Mouse (Mus musculus): Measurements from ENCODE around the gene Lpcat3. TPM values are rescaled to one million over a fixed set of nuclear protein-coding genes. Genes with fewer than 3 reads are reported as not detected.

Lpcat3 gene
- polyA plus RNA-seq, 1 experiment, result 91.6 TPM

DNA sequence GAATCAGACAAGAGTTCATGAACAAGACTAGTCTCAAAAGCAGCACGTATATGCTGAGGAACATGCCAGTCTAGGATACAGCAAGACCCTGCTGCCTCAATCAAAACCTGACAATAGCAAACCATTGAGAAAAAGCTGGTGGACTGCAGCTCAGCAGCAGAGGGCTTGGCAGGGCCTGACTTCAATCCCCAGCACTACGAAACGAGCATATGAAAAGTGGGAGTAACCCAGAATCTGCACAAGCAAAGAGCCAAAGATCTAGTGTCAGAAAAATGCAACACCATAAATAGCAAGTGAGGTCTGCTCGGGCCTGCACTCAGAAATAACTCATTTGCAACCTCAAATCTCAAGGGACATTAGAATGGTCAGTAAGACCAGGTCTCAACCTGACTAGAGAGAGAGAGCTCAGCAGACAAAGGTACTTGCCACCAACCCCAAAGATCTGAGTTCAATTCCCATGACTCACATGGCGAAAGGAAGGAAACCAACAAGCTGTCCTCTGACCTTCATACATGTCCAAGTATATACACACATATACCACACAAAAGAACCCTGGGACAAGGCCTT, 43.3 kb downstream of the Lpcat3 start:
- no peak for DNase-seq (ENCODE audit: low spot score)

DNA sequence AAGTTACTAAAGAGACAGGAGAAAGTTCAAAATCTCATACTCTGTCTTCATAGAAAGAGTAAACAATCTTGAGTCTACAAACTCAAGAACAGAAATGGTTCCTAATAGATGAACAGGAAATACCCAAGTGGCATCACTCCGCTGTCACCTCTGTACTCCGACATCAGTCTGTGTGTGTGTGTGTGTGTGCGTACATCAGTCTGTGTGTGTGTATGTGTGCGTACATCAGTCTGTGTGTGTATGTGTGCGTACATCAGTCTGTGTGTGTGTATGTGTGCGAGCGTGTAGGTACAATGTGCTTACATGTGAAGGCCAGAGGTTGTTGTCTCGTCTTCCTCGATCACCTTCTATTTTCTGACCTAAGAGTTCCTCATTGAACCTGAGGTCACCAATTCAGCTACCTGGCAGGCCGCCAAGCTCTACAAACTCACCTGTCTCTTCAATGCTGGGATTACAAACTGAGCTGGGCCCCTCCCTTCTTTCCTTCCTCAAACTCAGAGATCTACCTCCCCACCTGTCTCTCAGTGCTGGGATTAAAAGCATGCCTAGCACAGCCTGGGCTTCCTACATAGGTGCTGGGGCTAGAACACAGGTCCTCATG, 45.6 kb downstream of the Lpcat3 start:
- no peak for DNase-seq (ENCODE audit: low spot score)

DNA sequence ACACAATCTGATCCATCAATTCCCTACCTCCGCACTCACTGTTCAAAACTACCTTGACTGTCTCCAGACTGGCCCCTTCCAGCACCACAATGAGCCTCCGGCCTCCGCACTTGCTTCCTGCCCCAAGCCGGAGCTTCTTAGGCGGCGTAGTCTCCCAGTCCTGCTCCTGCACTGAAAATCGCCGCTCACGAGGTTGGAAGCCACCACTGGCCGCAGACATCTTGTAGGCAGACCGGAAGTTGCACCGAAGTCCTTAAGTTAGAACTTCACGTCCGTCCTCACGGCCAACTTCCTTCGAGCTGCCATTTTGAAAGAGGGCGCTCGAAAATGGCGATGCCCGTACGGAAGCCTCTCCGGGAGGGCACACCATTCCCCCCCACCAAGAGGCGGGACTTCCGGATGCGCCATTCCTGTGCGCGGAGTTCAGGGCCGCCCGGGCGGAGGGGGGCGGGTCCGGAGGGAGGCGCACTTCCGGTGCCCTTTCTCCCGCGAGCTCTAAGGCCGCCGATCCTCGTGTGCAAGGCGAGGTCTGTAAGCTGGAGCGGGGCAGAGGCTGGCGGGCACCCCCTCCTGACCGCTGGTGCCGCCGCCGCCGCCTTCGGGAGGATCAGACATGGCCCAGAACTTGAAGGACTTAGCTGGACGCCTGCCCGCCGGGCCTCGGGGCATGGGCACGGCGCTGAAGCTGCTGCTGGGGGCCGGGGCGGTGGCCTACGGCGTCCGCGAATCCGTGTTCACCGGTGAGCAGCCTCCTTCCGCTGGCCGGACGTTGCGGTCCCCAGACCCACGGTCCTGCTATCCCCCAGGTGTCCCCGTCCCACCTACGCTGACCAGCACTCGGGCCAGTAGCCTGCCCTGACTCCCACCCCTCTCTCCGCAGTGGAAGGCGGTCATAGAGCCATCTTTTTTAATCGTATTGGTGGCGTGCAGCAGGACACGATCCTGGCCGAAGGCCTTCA, 49.3 kb downstream of the Lpcat3 start, which contains the start of the genes Emg1 and Phb2:
Gene Emg1 (minus strand): TSS at position 355 of the 959 bp plus-strand sequence.
Gene Phb2 (plus strand): TSS at position 513 of the 959 bp plus-strand sequence.
- peak; percentile 93 for DNase-seq (ENCODE audit: low spot score)

DNA sequence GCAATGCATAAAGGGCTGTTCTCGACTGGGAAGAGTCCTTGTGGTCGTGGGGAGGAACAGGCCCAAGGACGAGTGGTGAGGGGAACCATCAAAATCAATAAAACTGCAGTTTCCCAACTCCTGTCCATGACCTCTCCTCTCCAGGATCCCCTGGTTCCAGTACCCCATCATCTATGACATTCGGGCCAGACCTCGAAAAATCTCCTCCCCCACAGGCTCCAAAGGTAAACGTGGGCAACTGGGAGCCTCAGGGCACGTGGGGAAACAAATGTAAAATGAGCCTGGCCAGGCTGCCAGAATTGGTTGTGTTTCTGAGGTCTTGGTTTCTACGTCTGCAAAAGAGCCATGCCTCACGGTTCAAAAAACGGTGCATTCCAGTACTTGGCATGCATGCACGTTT, 50.1 kb downstream of the Lpcat3 start:
- DNase-seq (ENCODE audit: low spot score), result no peak

DNA sequence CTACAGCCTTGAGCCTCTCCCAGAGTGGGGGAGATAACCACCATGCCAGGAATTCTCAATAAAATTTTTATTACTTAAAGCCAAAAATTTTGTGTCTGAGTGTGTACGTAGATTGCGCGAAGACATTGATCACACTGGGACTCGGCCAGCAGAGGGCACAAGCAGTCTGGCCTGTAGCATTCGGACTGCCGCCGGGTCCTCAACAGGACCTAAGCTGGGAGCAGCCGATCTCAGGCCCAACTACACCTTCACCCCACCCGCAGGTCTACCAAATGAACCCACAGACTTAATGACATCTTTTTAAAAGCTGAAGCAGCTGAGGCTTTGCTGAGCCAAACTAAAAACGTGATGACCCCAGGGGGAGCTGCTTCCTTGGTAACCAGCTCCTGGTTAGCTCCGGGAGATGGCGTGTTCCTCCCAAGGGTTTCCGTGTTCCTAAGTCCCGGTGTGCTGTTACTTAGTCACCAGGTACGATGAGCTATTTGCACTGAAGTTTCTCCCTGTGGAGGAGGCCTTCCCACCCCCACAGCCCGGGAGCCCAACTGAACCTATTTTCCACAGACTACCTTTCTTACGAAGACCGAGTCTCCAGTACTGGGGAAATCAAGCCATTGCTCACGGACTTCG, 54.1 kb downstream of the Lpcat3 start:
- DNase-seq (ENCODE audit: low spot score), result no peak

DNA sequence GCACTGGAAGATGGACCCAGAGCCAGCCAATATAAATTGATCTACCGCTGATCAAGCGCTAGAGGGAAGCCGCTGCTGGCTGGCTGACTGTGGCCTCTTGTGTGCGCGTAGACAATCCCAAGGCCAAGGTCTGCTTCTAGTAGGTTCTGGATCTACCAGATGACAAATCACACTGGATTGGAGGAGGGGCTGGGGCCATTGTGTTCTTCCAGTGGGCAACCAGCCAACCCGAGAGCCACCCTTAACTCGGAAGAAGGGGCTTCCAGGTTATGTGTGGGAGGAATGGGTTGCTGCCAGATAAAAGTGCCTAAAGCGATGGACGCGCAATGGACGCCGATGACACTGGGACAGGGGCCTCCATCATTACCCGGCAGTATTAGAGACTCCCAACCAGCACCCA, 55.1 kb downstream of the Lpcat3 start:
- DNase-seq (ENCODE audit: low spot score), result no peak

DNA sequence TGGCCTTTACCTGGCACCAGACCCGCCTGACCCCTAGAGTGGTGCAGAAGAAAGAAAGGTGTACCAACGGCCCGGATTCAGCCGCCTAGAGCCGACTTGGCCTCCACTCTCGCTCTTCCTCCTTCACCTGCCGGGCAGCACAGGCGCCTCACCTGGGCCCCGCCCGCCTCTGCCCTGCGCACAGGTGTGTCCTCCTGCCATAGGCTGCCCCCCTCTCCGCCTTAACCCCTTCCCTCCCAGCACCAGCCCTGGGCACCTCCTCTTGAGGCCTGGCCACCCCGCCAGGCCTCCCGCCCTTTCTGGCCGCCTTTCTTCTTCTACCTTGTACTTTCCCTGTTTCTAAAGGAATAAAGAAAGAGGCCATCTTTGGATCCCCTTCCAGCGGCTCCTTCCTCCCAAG, 55.9 kb downstream of the Lpcat3 start:
- DNase-seq (ENCODE audit: low spot score), result no peak

DNA sequence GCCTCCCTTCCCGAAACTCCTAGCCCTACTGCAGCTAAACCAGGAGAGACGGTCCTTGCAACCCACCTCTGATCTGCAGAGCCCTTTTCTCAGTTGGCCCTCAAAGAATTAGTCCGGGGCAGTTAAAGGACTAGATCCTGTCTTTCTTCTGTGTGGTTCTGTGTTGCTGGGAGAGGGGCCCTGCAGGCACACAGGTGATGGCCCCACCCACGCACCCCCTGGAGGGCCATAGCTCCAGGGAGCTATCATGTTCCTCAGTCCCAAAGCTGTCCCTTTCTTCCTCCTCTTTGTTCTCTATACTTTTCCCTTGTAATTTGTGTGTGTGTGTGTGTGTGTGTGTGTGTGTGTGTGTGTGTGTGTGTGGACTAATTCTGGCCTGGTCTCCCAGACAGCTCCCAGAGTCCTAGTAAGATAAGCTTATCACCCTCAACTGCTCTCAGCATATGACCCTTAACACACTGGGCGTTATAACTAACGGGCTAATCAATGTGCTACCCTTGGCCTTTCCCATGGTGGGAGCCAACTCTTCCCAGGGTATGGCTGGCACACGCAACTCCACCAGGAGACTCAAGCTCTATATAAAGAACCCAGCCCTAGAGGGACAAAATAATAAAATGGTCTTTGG, 56.6 kb downstream of the Lpcat3 start:
- DNase-seq (ENCODE audit: low spot score), result no peak

DNA sequence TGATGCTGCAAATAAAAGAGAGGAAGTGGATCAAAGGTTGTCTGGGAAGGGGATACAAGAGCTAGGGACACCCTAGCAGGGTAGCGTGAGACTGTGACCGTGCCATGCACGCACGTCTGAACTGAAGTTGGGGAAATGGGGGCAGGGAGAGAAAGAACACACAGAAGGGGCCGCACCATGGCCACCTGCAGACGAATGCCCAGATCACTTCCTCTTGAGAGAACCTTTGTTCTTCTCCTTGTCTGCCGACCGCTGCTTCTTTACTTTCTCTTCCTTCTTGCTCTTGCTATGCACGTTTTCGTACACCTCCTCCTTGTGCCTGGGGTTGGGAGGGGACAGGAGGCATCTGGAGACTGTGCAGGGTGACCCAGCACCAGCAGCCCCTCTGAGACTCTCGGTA, 58.1 kb downstream of the Lpcat3 start:
- DNase-seq (ENCODE audit: low spot score), result no peak

DNA sequence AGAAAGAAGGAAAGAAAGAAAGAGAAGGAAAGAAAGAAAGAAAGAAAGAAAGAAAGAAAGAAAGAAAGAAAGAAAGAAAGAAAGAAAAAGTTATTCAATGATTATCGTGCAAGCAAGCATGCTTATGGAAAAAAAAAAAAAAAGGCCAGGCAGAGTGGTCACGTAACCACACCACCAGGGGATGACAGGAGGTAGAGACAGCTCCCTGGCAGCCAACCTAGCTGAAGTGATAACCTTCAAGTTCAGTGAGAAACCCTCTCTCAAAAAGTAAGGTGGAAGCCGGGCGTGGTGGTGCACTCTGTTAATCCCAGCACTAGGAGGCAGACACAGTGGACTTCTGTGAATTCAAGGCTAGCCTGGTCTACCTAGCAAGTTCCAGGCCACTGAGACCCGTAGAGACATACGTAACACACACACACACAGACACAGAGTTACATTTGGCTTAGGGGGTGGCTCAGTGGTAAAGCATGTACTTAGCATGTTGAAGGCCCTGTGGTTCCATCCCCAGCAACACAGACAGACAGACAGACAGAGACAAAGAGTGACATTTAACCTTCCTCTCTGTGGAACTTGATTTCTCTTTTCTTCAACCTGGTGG, 60.1 kb downstream of the Lpcat3 start:
- DNase-seq (ENCODE audit: low spot score), result no peak

DNA sequence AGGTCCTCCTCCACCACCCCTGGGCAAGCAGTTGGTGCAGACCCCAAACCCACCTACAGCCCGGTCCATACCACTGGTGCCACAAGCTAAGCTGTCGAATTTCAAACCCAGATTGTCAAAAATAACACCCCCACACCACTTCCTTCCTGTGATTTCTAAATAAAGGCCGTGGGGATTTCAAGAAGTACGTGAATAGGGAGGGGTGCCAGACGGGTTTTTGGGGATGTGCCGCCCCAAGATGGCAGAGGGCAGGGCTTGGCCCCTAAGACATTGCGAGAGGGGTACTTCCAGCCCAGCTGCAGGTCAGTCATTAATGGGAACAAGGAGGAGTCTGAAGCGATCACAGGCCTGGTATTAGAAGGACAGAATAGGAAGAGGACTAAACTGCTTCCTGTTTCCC, 60.7 kb downstream of the Lpcat3 start:
- DNase-seq (ENCODE audit: low spot score), result no peak

DNA sequence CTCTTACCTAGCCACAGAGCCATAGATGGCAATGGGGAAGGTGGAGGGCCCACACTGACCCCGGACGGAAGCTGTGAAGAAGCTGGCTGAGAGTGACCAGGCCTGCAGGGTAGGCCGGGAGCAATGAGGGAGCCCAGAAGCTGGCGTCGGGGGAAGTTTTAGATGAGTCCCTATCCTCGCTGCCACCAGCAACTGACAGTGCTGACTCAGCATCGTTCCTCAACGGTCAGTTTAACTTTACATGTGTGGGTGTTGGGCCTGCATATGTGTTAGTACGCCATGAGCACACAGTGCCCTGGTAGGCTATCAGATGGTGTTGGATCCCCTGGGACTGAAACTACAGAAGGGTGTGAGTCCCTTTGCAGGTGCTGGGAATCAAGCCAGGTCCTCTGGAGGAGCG, 61.6 kb downstream of the Lpcat3 start:
- no peak for DNase-seq (ENCODE audit: low spot score)

DNA sequence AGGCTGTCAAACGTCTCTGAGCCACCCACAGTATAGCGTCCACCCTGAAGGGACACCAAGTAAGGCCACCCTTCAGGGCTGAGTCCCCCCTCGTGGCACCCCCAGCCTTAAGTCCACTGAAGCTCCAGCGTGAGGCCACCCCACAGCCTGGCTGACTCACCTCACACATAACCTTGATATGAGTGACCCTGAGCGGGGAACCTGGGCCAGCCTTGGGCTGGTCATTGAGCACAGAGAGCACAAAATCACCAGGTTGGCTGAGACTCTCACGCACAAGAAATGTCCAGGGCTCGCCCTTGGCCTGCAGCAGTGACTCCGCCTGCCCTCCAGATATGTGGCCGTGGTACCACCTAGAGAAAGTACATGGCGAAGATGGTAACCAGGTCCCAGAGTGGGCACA, 65.8 kb downstream of the Lpcat3 start:
- DNase-seq (ENCODE audit: low spot score), result no peak

DNA sequence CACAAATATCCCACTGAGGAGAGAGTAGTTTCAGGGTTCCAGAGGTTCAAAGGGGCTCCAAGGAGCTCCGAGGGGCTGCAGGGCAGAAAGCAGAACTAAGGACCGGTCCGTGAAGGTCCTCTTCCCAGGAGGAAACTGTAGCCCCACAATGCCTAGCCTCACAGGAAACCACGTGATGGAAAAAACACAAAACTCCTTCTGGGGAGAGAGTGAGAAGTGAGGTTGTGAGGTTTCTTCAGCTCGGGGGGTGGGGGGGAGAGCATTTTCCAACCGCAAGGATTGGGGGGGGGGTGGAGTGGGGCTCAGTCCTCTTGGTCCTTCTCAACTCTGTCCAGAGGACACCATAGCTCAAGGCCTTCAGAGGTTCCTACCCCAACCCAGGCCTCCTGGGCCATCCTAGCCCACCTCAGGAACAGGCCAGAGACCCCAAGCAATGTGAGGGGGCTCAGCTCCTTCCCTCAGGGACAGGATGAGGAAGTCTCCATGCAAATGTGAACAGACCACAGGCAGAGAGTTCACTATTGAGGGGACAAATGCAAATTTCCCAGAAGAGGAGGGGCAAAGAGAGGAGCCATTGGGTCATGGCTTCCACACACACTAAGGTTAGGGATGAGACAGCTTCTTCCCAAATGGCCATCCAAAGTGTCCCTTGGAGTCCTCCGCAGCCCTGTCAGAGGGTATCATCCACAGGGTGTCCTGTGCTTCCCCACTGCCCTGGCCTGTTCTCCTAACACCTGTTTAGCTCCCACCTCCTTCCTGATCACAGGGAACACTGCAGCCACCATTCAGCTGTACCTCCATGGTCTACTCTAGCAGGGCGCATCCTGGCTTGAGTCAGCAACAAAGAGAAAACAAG, 67.3 kb downstream of the Lpcat3 start:
- no peak for DNase-seq (ENCODE audit: low spot score)

DNA sequence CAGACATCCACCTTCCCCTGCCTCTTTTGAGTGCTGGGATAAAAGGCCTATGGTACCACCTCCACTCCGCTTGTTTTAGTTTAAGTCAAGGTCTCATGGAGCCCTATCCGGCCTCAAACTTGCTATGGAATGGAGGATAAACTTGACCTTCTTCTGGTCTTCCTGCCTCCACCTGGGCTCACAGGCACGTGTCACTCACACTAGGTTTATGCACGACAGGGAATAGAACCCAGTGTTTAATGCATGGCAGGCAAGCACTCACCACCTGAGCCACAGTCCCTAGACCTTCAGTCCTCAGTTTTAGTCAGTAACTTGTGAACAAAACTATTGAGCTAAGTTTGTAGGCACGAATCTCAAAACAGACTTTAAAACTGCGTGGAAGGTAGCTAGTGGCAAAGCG, 68.2 kb downstream of the Lpcat3 start:
- DNase-seq (ENCODE audit: low spot score), result no peak

DNA sequence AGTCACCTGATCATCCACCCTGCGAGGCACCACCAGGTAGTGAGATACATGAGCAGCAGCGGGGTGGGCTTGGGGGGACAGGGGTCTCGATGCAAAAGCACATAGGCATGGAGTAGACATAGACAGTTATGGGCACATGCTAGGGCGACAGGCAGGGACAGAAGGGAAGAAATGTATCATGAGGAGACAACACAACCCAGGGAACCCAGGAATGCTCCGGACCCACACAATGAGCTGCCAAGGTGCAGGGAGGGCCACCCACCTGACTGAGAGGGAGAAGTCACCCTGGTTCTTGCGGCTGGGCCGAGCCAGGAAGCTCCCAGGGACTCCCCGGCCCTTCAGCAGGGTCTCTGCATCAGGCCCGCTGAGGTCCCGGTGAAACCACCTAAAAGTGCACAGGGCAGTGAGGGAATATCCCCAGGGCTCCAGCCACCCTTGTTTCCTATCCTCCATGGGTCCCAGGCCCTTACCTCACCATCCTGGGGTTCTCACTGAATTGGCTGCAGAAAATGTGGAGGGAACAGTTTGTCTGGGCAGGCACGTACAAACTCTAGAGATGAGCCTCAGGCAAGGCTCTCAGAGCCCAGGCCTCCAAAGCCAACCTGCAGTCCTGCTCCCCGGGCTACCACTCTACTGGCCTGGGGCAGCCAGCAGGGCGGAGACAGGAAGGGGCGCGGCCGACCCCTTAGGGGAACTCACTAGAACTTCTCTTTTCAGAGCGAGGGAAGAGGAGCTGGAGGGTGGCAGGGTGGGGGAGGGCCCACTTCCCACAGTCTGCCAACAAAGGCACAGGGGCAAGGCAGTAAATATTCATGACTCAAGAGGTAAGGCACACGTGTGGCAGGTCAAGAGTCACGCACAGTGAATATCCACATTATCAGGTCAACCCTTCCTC, 69.9 kb downstream of the Lpcat3 start:
- no peak for DNase-seq (ENCODE audit: low spot score)

DNA sequence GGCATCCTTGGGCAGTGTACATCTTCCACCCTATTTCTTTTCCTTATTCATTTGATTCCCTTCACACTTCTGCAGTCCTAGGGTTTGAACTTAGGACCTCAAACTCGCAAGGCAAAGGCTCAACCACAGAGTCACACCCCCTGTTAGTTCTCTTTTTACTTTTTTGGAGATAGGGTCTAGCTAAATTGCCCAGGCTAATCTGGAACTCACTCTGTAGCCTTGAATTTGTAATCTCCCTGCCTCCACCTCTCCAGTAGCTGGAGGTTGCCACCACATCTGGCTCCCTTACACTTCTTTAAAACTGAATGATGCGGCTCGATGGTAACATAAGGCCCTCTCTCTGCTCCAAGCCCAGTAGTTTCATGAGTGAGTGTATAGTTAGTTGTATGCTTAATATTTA, 71.6 kb downstream of the Lpcat3 start:
- no peak for DNase-seq (ENCODE audit: low spot score)

DNA sequence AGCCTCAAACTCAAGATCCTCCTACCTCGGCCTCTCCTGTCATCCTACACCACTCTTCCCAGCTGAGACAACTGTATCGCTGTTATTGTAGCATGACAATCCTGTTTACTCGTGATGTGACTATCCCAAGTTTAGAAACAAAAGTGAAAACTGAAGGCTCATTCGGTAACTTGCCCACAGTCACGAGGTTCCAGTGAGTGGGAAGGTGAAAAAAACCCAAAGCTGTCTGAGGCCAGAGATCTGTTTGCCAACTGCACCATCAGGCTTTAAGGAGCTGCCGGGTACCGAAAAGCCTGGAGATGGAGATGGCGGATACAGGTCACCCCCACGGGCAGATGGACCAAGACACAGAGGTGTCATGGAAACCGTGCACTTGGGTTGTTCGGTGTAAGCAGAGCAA, 74.2 kb downstream of the Lpcat3 start:
- DNase-seq (ENCODE audit: low spot score), result no peak

DNA sequence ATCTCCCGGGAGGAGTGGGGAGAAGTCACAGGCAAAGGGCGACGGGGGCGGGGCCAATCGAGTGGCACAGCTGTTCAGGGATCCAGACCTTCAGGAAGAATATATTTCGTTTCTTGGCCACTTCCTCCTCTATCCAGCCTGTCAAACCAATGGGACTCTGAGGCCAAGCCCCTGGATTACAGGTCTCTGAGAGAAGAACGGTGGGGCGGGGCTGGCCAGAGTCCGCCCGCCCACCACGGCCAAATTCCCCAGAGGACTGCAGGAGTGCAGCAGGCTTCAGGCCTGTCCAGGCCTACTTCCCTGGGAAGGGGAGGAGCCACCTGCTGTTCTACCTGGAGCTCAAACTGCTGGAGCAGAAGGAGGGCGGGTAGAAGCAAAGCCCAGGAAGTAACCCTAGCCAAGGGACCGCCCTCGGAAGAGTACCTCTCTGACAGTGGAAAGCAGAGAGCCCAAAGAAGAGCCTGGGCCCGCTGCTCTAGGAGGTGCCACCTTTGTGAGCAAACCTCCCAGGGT, 75.7 kb downstream of the Lpcat3 start, which contains the start of gene Ptpn6:
Gene Ptpn6 (minus strand): TSS at position 204 of the 513 bp plus-strand sequence.
- DNase-seq (ENCODE audit: low spot score), result peak; percentile 56

All from urinary bladder, adult 2 months (tissue).